8 mouse cellular contexts compared by ENCODE assay signal in genomic region chrX:76123355-76123754, GRCm38 (mm10).
DNase-seq lines count a peak whose midpoint lies in the region; ATAC-seq and TF ChIP-seq lines count a peak whose summit lies in the region.

No protein-coding gene starts in this region.

- peak; percentile 89 for ATAC-seq in lung, embryonic 14.5 days (ENCODE audit: insufficient read depth)
- 0 out of 2 replicates have a peak, but pooled peaks have one; percentile 25 for ATAC-seq in heart, embryonic 12.5 days (ENCODE audit: insufficient number of reproducible peaks, low FRiP score)

- DNase-seq in cerebellum, postnatal 14 days = peak; percentile 7 to 49
- no peak for DNase-seq in cerebellum, adult 2 months
- DNase-seq in lung, embryonic 14.5 days = peak; percentile 94
- no peak for DNase-seq in lung, adult 2 months
- DNase-seq in lung, postnatal 36 days = peak; percentile 28
- DNase-seq in frontal cortex, postnatal 36 days (ENCODE audit: low spot score in 2 of 2) = no peak
- DNase-seq in c-Kit-positive CD71-positive TER-119-positive erythroid progenitor cells, embryonic 14.5 days (ENCODE audit: low spot score) = no peak

- H3K4me1 ChIP-seq in cerebellum, adult 2 months (ENCODE audit: control insufficient read depth, insufficient read depth, low read length) = no peaks in the 10 kb centered on the region
- H3K4me1 ChIP-seq in lung, embryonic 14.5 days (ENCODE audit: insufficient read depth) = peaks cover 3% of the 10 kb centered on the region
- H3K4me1 ChIP-seq in lung, adult 2 months (ENCODE audit: control insufficient read depth, insufficient read depth, low read length) = no peaks in the 10 kb centered on the region; the same call in 1 of the 2 replicates
- H3K4me1 ChIP-seq in heart, embryonic 12.5 days (replicated peaks) = 0 out of 2 replicates have a peak, but pooled peaks cover 12% of the 10 kb centered on the region

- H3K4me2 ChIP-seq in lung, embryonic 14.5 days = no peak overlapping the region
- no peak overlapping the region for H3K4me2 ChIP-seq in heart, embryonic 12.5 days

- TF ChIP-seq CTCF in cerebellum, adult 2 months (IDR thresholded peaks at IDR 0.05; ENCODE audit: borderline replicate concordance, insufficient read depth, low read depth, low read length) = no peak
- no peak for TF ChIP-seq CTCF in lung, embryonic 14.5 days (IDR thresholded peaks at IDR 0.05; ENCODE audit: low read depth)
- TF ChIP-seq CTCF in lung, adult 2 months (IDR thresholded peaks at IDR 0.05; ENCODE audit: insufficient read depth, low read length) = no peak

- no peaks in the 10 kb centered on the region for H3K36me3 ChIP-seq in lung, embryonic 14.5 days (ENCODE audit: insufficient read depth)
- H3K36me3 ChIP-seq in heart, embryonic 12.5 days = no peaks in the 10 kb centered on the region

- H3K4me3 ChIP-seq in cerebellum, adult 2 months (replicated peaks; ENCODE audit: insufficient read depth, low read depth, low read length) = no peak overlapping the region
- H3K4me3 ChIP-seq in lung, embryonic 14.5 days (ENCODE audit: low read depth, low read length) = no peak overlapping the region
- H3K4me3 ChIP-seq in lung, adult 2 months (replicated peaks; ENCODE audit: extremely low read depth, low read depth, low read length) = no peak overlapping the region
- no peak overlapping the region for H3K4me3 ChIP-seq in heart, embryonic 12.5 days

- no peak overlapping the region for H3K27ac ChIP-seq in cerebellum, adult 2 months (ENCODE audit: insufficient read depth, low read length)
- no peak overlapping the region for H3K27ac ChIP-seq in lung, embryonic 14.5 days (ENCODE audit: low read depth)
- peak overlapping the region; percentile 21; the same call in 1 of the 2 replicates for H3K27ac ChIP-seq in heart, embryonic 12.5 days (ENCODE audit: poor library complexity, severe bottlenecking)

- no peaks in the 10 kb centered on the region for H3K27me3 ChIP-seq in cerebellum, adult 2 months (ENCODE audit: control insufficient read depth, insufficient read depth, low read length)
- no peaks in the 10 kb centered on the region for H3K27me3 ChIP-seq in lung, embryonic 14.5 days (ENCODE audit: insufficient read depth, low read length)
- no peaks in the 10 kb centered on the region for H3K27me3 ChIP-seq in heart, embryonic 12.5 days (replicated peaks)

- no peaks in the 10 kb centered on the region for H3K9me3 ChIP-seq in lung, embryonic 14.5 days (ENCODE audit: low read depth, low read length)
- no peaks in the 10 kb centered on the region for H3K9me3 ChIP-seq in heart, embryonic 12.5 days (replicated peaks)

- no peak overlapping the region for H3K9ac ChIP-seq in lung, embryonic 14.5 days
- no peak overlapping the region for H3K9ac ChIP-seq in heart, embryonic 12.5 days

- 25% methylated on average over 2 of the region's 2 CpGs for WGBS in cerebellum, adult 2 months
- 22% methylated on average over 2 of the region's 2 CpGs for WGBS in lung, embryonic 14.5 days
- WGBS in lung, adult 2 months = 46% methylated on average over 2 of the region's 2 CpGs
- WGBS in heart, embryonic 12.5 days = 27% methylated on average over 2 of the region's 2 CpGs

- no peak for TF ChIP-seq POLR2A in cerebellum, adult 2 months (IDR thresholded peaks at IDR 0.05; ENCODE audit: borderline replicate concordance, insufficient read depth, low read length)
- TF ChIP-seq POLR2A in lung, adult 2 months (IDR thresholded peaks at IDR 0.05; ENCODE audit: borderline replicate concordance, extremely low read depth, low read depth, low read length) = no peak

Comparison
In these comparisons a context has a peak if more than half of its experiments do, and no peak if none do; other contexts are left out.
1. DNase-seq: peak in cerebellum, postnatal 14 days (2 of 2), lung, embryonic 14.5 days (single experiment) and lung, postnatal 36 days (single experiment); none in cerebellum, adult 2 months (0 of 2), lung, adult 2 months (single experiment), frontal cortex, postnatal 36 days (0 of 2) and c-Kit-positive CD71-positive TER-119-positive erythroid progenitor cells, embryonic 14.5 days (single experiment).